Mouse (Mus musculus) forebrain, embryonic 10.5 days (tissue): Measurements from ENCODE around the gene Mpv17. TPM values are rescaled to one million over a fixed set of nuclear protein-coding genes. Genes with fewer than 3 reads are reported as not detected.

Source experiments
- DNase-seq: peaks from one replicate; pipeline ENCODE4 v3.0.0-alpha.2; 2017; ENCODE audit warnings: low spot score; ENCODE audit errors: extremely low spot score
- H3K27ac ChIP-seq: fragments of 300-500 bp; sonication (generic); 2 replicates; pipeline ENCODE4 v1.5.1; 2016; ENCODE audit warnings: mild to moderate bottlenecking
- H3K27me3 ChIP-seq: fragments of 300-500 bp; sonication (generic); 2 replicates; pipeline ENCODE4 v1.6.1; 2016; ENCODE audit warnings: mild to moderate bottlenecking; ENCODE audit not compliant: poor library complexity, severe bottlenecking
- H3K36me3 ChIP-seq: fragments of 300-500 bp; sonication (generic); replicated peaks from 2 replicates; pipeline ENCODE4 v1.6.1; 2016; ENCODE audit warnings: mild to moderate bottlenecking, moderate library complexity
- H3K4me1 ChIP-seq: fragments of 300-500 bp; sonication (generic); 2 replicates; pipeline ENCODE4 v1.6.1; 2016
- H3K4me3 ChIP-seq: fragments of 300-500 bp; sonication (generic); 2 replicates; pipeline ENCODE4 v1.5.1; 2016; ENCODE audit warnings: mild to moderate bottlenecking, moderate library complexity
- H3K9me3 ChIP-seq: fragments of 300-500 bp; sonication (generic); 2 replicates; pipeline ENCODE4 v1.6.1; 2016; ENCODE audit warnings: mild to moderate bottlenecking, moderate library complexity
- WGBS: fragments of 180-500 bp; shearing (Covaris S2); methylation state at CpG from one replicate; pipeline ENCODE4 v1.1.7; 2016; 5-methylcytosine and 5-hydroxymethylcytosine counted together
- polyA plus RNA-seq: library from polyadenylated mRNA; unstranded; fragments of >200 nt; fragmentation: Nextera tagmentation; extraction: Ambion mirVana; gene quantifications from 2 replicates; pipeline ENCODE4 v1.2.1, GENCODE M21; 2016

The Mpv17 gene
- polyA plus RNA-seq, 1 experiment from 2014 or later, result 60.4 TPM

DNA sequence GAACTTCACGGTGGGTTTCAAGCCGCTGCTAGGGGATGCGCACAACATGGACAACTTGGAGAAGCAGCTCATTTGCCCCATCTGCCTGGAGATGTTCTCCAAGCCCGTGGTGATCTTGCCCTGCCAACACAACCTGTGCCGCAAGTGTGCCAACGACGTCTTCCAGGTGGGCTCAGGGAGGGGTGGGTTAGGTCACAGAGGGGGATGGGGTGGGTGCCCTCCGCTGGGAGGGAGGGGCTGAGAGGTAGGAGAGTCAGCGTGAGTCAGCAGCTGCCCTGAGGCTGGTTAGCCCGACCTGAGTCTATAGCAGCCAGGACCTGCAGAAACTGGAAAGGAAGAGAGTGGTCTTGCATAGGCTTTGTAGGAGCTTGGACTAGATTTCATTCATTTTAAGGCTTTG, 37.1 kb downstream of the Mpv17 start:
- DNase-seq, result no peak
- Histone ChIP-seq H3K36me3 (no peaks in the 10 kb centered on the region), H3K4me3 (no peak overlapping the region), H3K27me3 (peaks cover 9% of the 10 kb centered on the region), H3K27ac (no peak overlapping the region), H3K9me3 (no peaks in the 10 kb centered on the region), H3K4me1 (no peaks in the 10 kb centered on the region)
- 28% methylated on average over 10 of the region's 10 CpGs for WGBS

DNA sequence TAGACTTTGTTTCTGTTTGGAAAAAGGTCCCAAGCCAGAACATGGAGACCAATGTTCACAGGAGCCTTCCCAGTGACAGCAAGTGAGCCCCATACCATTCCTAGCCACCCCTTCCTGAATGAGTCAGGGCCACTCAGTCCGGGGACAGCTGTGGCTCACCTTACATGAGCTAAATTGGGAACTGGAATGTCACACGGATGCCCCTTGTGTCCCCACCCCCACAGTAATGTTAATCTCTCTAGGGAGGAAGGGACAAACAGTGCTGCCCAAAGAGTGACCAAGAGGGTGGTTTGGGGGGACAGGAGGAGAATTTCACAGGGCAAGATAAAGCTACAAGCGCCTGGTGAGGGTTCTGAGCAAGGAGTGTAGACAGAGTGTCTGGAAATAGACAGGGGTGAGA, 37.7 kb downstream of the Mpv17 start, which contains the start of gene Trim54:
Gene Trim54 (plus strand): TSS at position 359 of the 400 bp plus-strand sequence.
- Histone ChIP-seq H3K27ac (no peak within 1 kb of the TSS), H3K36me3 (no peaks in the 10 kb centered on the region), H3K27me3 (peaks cover 9% of the 10 kb centered on the region), H3K4me1 (no peaks in the 10 kb centered on the region), H3K9me3 (no peaks in the 10 kb centered on the region), H3K4me3 (no peak within 1 kb of the TSS)
- no peak for DNase-seq
- WGBS, result 53% methylated on average over 3 of the region's 3 CpGs

DNA sequence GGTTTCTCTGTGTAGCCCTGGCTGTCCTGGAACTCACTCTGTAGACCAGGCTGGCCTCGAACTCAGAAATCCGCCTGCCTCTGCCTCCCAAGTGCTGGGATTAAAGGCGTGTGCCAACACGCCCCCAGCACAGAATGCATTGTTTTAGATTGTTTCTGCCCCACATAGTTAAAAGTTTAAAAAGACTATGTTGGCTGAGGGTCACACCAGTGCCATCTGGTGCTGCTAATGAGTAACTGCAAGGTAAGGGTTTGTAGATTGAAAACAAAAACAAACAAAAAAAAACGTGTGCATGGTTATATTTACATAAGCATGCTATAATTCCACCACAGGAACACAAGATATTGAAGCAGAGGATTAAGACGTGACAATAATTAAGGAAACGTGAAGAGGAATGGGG, 43.3 kb downstream of the Mpv17 start:
- Histone ChIP-seq H3K4me1 (no peaks in the 10 kb centered on the region), H3K36me3 (no peaks in the 10 kb centered on the region), H3K27ac (no peak overlapping the region), H3K4me3 (no peak overlapping the region), H3K27me3 (no peaks in the 10 kb centered on the region), H3K9me3 (no peaks in the 10 kb centered on the region)
- 42% methylated on average over 7 of the region's 7 CpGs for WGBS
- DNase-seq, result no peak

DNA sequence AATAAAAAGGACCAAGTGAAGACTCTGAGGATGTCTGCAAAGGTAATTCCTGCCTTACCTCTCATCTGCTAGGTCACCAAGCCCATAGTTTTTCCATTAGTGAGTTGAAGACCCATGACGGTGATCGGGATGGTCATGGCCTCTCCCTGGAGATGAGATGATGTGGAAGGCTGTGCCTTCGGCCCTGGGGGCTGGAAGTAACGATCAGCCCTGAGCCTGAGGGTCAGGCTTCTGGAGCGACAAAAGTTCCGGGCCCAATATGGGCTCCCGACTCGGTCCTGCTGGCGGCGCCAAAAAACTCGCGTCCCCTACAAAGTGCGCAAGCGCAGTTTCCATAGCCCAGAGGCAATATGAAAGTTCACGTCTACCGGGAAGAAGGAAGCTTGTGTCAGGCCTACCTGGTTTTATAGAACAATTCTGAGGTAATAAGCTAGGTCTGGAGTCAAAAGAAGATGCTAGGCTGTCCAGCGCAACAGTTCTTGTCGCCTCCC, 46.0 kb downstream of the Mpv17 start, which contains the start of gene Slc30a3:
Gene Slc30a3 (minus strand): TSS at position 238 of the 491 bp plus-strand sequence.
- no peak within 1 kb of the TSS for H3K4me3 ChIP-seq
- 93% methylated on average over 18 of the region's 18 CpGs for WGBS
- H3K27ac ChIP-seq, result no peak within 1 kb of the TSS
- no peaks in the 10 kb centered on the region for H3K9me3 ChIP-seq
- H3K27me3 ChIP-seq, result no peaks in the 10 kb centered on the region
- no peaks in the 10 kb centered on the region for H3K36me3 ChIP-seq
- DNase-seq, result no peak
- H3K4me1 ChIP-seq, result no peaks in the 10 kb centered on the region

DNA sequence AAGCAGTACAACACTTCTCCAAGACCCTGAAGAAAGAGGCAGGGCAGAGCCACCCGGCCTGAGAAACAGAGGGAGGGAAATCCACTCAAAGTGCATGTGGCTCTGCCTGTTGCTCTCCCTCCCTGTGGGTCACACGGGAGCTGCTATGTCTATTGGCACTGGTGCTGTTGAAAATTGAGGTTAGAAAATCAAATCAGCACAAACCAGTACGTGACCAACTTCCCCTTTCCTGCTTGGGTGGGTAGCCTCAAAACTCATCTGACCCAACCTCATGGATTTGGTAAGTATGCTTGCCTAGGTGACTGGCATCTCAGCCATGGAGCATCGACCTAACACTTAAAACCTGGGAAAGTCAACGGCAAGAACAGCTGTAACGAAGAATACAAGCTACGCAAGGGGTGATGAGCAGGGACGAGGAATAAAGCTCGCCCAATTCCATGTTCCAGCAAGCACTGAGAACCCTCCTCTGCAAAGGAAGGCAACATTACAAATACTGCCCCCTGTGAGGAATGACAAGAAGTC, 48.2 kb downstream of the Mpv17 start, which contains the start of gene Dnajc5g:
Gene Dnajc5g (plus strand): TSS at position 472 of the 522 bp plus-strand sequence.
- no peaks in the 10 kb centered on the region for H3K9me3 ChIP-seq
- no peaks in the 10 kb centered on the region for H3K27me3 ChIP-seq
- DNase-seq, result no peak
- no peak within 1 kb of the TSS for H3K4me3 ChIP-seq
- no peaks in the 10 kb centered on the region for H3K36me3 ChIP-seq
- no peaks in the 10 kb centered on the region for H3K4me1 ChIP-seq
- no peak within 1 kb of the TSS for H3K27ac ChIP-seq
- WGBS, result 88% methylated on average over 9 of the region's 9 CpGs

DNA sequence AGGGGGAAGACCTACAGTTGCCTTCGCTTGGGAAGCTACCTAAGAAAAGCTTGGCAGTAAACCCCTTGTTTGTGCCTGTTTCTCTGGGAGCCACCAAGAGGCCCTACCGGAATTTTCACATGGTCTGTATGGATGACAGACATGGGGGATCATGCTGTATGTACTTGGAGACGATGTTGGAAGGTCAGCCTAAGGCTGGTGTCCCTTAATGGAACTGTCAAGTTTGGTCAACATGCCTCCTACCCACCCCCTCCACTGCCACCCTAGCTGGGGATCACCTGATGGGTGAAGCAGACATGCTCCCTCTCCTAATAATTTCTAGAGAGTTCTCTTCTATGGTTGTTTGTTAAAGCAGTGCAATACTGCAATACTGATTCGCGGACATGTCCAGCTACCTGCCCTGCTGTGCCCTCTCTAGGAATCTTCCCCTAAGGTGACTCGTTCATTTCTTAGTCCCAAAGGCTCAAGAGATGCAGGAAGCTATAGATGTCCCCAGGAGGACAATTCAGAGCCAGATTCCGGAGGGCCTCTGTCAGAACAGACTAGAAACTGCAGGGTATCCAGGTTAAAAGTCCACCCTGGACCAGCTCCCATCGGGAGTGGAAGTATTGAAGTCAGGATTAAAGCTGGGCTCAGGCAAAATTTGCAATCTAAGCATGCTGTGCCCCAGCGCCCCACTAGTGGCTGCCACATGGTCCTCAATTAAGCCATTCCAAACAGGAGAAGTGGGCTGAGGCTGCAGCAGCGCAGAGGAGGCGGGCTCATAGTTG, 58.2 kb downstream of the Mpv17 start:
- WGBS, result 26% methylated on average over 11 of the region's 11 CpGs
- Histone ChIP-seq H3K9me3 (no peaks in the 10 kb centered on the region), H3K4me1 (peaks cover 44% of the 10 kb centered on the region), H3K27me3 (peaks cover 85% of the 10 kb centered on the region), H3K27ac (no peak overlapping the region), H3K4me3 (peak overlapping the region; percentile 52), H3K36me3 (no peaks in the 10 kb centered on the region)
- no peak for DNase-seq

DNA sequence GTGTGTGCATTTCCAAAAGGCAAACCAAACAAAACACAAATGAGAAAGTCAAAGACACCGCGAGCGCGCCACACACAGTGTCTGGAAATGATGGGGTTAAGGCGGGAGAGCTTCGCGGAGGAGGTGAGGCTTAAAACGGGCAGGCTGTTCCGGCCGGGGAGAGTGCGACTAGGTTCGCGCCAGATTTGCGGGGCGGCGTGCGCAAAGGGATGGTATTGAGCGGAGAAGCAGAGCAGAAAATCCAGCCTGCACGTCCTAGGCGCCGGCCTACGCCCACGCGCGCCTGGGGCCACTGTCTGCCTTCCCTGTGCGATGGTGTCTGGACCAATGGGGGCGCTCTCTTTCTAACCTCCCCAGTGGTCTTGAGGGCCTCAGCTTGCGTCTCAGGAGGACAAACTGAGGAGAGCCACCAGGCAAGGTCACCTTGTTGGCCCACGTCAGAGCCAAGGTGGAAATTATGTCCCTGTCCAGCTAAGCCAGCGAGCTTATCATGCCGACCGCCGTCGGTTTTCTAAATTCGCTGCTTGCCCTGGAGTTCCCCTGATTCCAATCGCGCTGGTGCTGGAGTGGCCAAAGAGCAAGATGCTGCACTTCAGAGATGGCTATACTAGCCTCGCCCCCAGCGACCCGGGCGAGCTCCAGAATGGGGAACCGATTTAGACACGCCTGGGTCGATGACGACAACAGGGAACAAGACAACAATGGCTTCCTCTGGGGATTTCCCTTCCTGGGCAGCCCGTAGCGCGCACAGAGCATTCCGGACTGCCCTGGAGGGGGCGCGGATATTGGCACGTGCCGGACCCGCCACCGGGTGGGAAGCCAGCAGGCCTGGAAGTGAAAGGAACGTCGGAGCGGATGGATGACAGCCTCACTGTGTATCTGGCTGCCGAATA, 59.0 kb downstream of the Mpv17 start:
- Histone ChIP-seq H3K27me3 (peaks cover 94% of the 10 kb centered on the region), H3K36me3 (no peaks in the 10 kb centered on the region), H3K27ac (no peak overlapping the region), H3K4me1 (peaks cover 44% of the 10 kb centered on the region), H3K9me3 (no peaks in the 10 kb centered on the region), H3K4me3 (peak overlapping the region; percentile 52)
- DNase-seq, result peak; percentile 46
- whole genome bisulfite sequencing, result under 1% methylated on average over 59 of the region's 59 CpGs

DNA sequence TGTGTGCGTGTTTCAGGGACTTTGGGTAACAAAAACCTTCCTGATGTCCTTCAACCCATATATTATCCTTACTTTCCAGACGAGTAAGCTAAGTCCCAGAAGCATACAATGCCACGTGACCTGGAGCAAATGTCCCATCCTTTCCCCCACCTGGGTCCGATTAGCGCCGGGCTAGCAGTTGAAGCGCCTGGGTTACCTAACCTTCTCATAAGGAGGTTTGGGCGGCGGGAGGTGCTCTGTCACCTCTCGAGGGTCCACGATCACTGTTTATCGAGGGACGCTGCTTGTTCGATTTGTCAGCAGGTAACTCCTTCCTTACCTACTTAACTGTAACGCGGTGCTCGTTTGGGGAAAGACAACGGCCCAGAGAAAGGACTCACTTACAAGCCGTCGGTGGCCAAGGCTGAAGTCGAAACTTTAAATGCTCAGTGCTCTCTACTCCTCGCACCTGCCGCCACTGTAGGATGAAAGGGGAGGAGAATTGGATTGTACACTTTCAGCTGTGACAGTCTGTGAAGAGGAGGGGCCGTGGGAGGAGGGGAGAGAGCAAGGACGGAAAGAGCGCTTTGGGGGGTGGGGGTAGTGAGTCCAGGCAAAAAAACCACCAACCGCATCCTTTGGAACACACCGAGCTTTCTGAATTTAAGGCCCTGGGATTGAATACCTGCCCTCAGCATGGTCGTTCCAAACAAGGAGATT, 59.8 kb downstream of the Mpv17 start:
- peak; percentile 49 for DNase-seq
- Histone ChIP-seq H3K9me3 (no peaks in the 10 kb centered on the region), H3K4me3 (peak overlapping the region; percentile 52), H3K36me3 (no peaks in the 10 kb centered on the region), H3K27ac (no peak overlapping the region), H3K4me1 (peaks cover 44% of the 10 kb centered on the region), H3K27me3 (peaks cover 100% of the 10 kb centered on the region)
- WGBS, result 2% methylated on average over 29 of the region's 29 CpGs

DNA sequence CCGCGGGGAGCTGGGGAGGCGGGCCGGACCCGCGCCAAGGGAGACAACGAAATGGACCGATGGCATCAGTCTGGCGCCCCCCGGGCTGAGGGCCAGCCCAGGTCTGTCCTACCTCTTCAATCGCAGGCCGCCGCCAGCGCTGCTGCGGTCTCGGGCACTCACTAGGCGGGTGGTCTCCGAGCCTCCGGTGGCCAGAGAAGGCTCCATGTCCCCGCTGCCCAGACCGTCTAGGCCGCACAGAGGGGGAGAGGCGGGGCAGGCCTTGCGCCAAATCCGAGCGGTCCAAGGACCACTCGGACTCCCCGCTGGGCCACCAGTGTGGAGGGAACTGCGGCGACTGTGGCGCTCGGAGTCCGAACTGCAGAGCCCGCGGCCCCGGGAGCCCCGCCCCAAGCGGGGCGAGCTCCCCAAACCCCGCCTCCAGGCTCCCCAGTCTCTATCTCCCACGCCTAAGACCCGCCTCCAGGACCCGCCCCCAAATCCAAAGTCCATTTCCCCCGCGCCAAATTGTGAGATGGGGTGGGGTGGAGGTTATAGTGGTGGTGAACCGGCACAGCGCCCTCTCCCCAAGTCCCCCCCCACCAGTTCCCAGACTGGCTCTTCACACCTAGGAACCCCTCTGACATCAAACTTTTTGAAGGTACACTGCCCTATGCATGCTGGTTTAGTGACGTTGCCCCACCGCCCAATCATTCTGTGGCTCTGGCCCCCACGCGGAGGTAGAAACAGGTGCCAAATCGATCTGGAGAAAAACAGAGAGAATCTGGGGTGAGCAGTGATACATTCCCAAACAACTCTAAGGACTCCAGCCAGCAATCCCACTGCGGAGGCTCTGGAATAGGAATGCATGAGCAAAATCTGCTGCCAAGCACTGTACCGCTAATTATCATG, 60.7 kb downstream of the Mpv17 start:
- Histone ChIP-seq H3K4me3 (peak overlapping the region; percentile 52), H3K27me3 (peaks cover 100% of the 10 kb centered on the region), H3K9me3 (no peaks in the 10 kb centered on the region), H3K36me3 (no peaks in the 10 kb centered on the region), H3K27ac (0 out of 2 replicates have a peak overlapping the region, but pooled peaks have one; percentile 11), H3K4me1 (peaks cover 44% of the 10 kb centered on the region)
- no peak for DNase-seq
- WGBS, result under 1% methylated on average over 54 of the region's 54 CpGs

DNA sequence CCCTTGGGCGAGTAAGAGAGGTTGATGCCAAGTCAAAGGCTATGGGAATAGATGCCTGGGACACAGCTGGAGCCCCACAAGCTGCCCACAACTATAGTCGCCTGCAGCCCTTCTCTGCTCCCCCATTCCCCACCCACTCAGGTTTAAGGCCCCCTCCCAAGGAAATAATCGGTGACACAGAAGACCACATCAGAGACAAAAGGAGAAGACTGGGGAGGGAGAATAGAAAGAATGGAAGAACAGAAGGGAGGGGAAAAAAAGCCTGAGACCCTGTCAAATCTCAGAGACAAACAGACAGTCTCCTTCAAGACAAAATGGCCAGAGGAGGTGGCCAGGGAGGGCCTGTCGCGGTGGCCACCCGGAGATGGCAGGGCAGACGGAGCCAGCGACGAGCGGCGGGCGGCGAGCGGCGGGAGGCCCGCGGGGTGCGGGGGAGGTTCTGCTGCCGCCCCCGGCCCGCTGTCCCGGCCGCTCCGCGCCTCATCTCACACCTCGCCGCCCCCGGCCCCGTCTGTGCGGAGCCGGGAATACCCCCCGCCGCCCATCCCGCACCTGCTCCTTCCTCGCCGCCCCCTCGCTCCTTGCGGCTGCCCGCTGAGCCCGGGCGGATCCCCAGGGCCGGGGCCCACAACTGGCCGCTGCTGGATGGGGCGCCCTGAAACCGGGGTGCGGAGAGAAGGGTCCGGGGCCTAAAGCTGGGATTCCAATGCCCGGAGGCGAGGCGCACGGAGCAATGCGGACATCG, 61.6 kb downstream of the Mpv17 start:
- Histone ChIP-seq H3K36me3 (no peaks in the 10 kb centered on the region), H3K4me3 (peak overlapping the region; percentile 52), H3K4me1 (peaks cover 44% of the 10 kb centered on the region), H3K27me3 (peaks cover 100% of the 10 kb centered on the region), H3K27ac (0 out of 2 replicates have a peak overlapping the region, but pooled peaks have one; percentile 11), H3K9me3 (no peaks in the 10 kb centered on the region)
- 2% methylated on average over 45 of the region's 53 CpGs for WGBS
- no peak for DNase-seq
